Mouse (Mus musculus) olfactory bulb, adult 2 months (tissue): ENCODE measurements around the gene Lrrc28.

ENCODE experiments used
- CTCF ChIP-seq: fragments of 200-500 bp; IDR thresholded peaks from 2 replicates; pipeline ENCODE4 v1.5.1; 2012; ENCODE audit warnings: low read depth, mild to moderate bottlenecking, low read length, moderate library complexity; ENCODE audit not compliant: insufficient read depth
- POLR2A ChIP-seq: fragments of 200-500 bp; IDR thresholded peaks from 2 replicates; pipeline ENCODE4 v1.6.1; 2012; ENCODE audit warnings: mild to moderate bottlenecking, low read depth, low read length, moderate library complexity; ENCODE audit not compliant: insufficient read depth

DNA sequence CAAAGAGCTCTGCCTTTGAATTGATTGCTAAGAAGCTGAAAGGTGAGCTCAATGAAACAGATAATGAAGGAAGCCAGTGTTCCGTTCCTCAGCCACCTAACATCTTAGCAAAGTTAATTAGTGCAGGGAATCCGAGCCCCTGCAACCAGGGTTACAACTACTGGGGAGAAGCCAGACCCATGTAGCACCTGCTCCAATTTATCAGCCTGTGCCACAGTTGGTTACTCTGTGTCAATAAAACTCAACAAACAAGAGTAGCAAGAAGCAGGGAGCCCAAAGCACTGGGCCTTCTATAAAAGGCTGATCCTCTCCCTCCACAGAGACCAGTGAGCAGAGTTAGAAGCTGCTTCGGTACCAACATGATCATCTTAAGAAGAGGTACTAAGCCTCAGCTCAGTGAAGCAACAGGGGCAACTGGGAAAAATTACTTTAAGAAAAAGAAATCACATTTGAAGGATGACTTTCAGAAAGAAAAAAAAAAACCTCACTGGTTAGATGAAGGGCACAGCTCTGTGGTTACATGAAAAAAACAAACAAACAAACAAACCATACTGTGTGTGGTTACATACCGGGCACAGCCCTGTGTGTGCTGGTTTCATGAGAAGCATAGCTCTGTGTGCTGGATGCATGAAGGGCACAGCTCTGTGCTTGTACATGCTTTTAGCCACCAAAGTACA lies 36.6 kb downstream of the Lrrc28 start:
- no peak for TF ChIP-seq CTCF
- no peak for TF ChIP-seq POLR2A
